Mouse (Mus musculus): ENCODE data around the gene Gm5065. TPM values are rescaled to one million over a fixed set of nuclear protein-coding genes. Genes with fewer than 3 reads are reported as not detected.

The Gm5065 gene
- not detected in 2 replicates for polyA plus RNA-seq (2015; fragmentation: Nextera tagmentation; extraction: Ambion mirVana)

DNA sequence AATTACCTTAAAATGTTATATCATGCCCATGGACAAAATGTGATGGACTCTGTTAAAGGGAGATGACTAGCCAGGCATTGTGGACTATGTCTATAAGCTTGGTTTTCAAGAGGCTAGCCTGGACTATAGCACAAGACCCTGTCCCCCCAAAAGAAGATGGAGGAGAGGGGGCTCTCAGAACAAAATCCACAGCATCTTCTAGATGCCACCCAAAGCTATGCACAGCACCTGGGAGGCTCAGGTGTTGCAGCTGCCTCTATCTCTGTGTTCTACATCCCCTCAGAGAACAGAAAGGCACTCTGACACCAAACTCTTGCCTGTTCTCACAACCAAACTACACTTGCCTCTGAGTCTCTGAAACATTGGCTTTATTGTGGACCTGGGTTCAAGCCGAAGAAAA is at the start of gene Gm5065:
Gene Gm5065, plus strand, starts transcription at position 301 of the 400 bp plus-strand sequence.

GRCm38 (mm10) chr7:5350935-5351334 is 598 bp downstream of the Gm5065 start, which contains the start of gene Nlrp2:
Gene Nlrp2, minus strand, starts transcription at chr7:5351035.

Other genes with a start within 250 kb of the Gm5065 start
- not detected in 2 replicates for gene Rfpl4, start 233.6 kb upstream of the Gm5065 start, polyA plus RNA-seq (2015; fragmentation: Nextera tagmentation; extraction: Ambion mirVana)
- gene Rasl2-9, start 224.6 kb upstream of the Gm5065 start, polyA plus RNA-seq (2015; fragmentation: Nextera tagmentation; extraction: Ambion mirVana) = 0.53 and 0.63 TPM in 2 replicates
- gene Vmn1r55, start 200.9 kb upstream of the Gm5065 start, polyA plus RNA-seq (2015; fragmentation: Nextera tagmentation; extraction: Ambion mirVana) = not detected in 2 replicates
- not detected in 2 replicates for gene Vmn1r56, start 153.8 kb upstream of the Gm5065 start, polyA plus RNA-seq (2015; fragmentation: Nextera tagmentation; extraction: Ambion mirVana)
- gene Vmn1r57, start 132.0 kb upstream of the Gm5065 start, polyA plus RNA-seq (2015; fragmentation: Nextera tagmentation; extraction: Ambion mirVana) = not detected in 2 replicates
- not detected in 2 replicates for gene Nlrp2, start 498 bp downstream of the Gm5065 start, polyA plus RNA-seq (2015; fragmentation: Nextera tagmentation; extraction: Ambion mirVana)
- gene Vmn1r58, start 62.9 kb downstream of the Gm5065 start, polyA plus RNA-seq (2015; fragmentation: Nextera tagmentation; extraction: Ambion mirVana) = not detected in 2 replicates
- gene Vmn1r59, start 106.2 kb downstream of the Gm5065 start, polyA plus RNA-seq (2015; fragmentation: Nextera tagmentation; extraction: Ambion mirVana) = not detected in 2 replicates
- gene Vmn2r28, start 143.4 kb downstream of the Gm5065 start, polyA plus RNA-seq (2015; fragmentation: Nextera tagmentation; extraction: Ambion mirVana) = not detected in 2 replicates
- not detected in 2 replicates for gene Vmn1r60, start 196.8 kb downstream of the Gm5065 start, polyA plus RNA-seq (2015; fragmentation: Nextera tagmentation; extraction: Ambion mirVana)

Measured in spleen, postnatal 0 days (tissue).